Mouse (Mus musculus) MEL (cell line): ENCODE measurements at regions not wholly inside any gene's neighbourhood (a gene's known extent, or its start where the extent isn't known, plus 50 kb on each side); places are given as distances from the start of the nearest gene placed in this dataset.
"Not testable (repeated sequence)": the region's sequence is repeated elsewhere in the genome, so short reads cannot be mapped to it uniquely, and the experiment has no call there.

ENCODE experiments used
- DNase-seq: peaks from one replicate; pipeline ENCODE4 v3.0.0; 2011; ENCODE audit warnings: low read depth, low spot score
- H3K27ac ChIP-seq: 2 replicates; pipeline ENCODE4 v1.5.1; 2012; ENCODE audit warnings: low read depth, mild to moderate bottlenecking, control low read depth, low read length, moderate library complexity; ENCODE audit not compliant: control insufficient read depth
- H3K27me3 ChIP-seq, 2 experiments: fragments of 150-350 bp in 1 of 2; sonication (generic) in 1 of 2; 2 replicates each; pipeline ENCODE4 v1.6.1; 2012; ENCODE audit warnings: low read length in 2 of 2, mild to moderate bottlenecking in 2 of 2, improper control_type of control experiment in 1 of 2, moderate library complexity in 1 of 2; ENCODE audit not compliant: insufficient read depth in 2 of 2, control insufficient read depth in 1 of 2
- H3K36me3 ChIP-seq, 2 experiments: 2 replicates each; pipeline ENCODE4 v1.6.1; 2012 to 2014; ENCODE audit warnings: low read length in 2 of 2, improper control_type of control experiment in 1 of 2, inconsistent platforms in 1 of 2, mild to moderate bottlenecking in 1 of 2; ENCODE audit not compliant: insufficient read depth in 2 of 2, control insufficient read depth in 1 of 2
- H3K4me1 ChIP-seq, 2 experiments: fragments of 150-350 bp in 1 of 2; sonication (generic) in 1 of 2; 2 replicates each; pipeline ENCODE4 v1.6.1; 2012; ENCODE audit warnings: low read length in 2 of 2, improper control_type of control experiment in 1 of 2, mild to moderate bottlenecking in 1 of 2; ENCODE audit not compliant: insufficient read depth in 2 of 2, control insufficient read depth in 1 of 2
- H3K4me3 ChIP-seq, 2 experiments: fragments of 150-350 bp in 1 of 2; sonication (generic) in 1 of 2; 2 replicates each; pipeline ENCODE4 v1.5.1; 2012; ENCODE audit warnings: low read depth in 2 of 2, low read length in 2 of 2, mild to moderate bottlenecking in 2 of 2, moderate library complexity in 2 of 2, control low read depth in 1 of 2, improper control_type of control experiment in 1 of 2; ENCODE audit not compliant: control insufficient read depth in 1 of 2, insufficient read depth in 1 of 2
- H3K79me2 ChIP-seq: 2 replicates; pipeline ENCODE4 v1.6.1; 2012; ENCODE audit warnings: mild to moderate bottlenecking, low read length, moderate library complexity; ENCODE audit not compliant: control insufficient read depth, poor library complexity, insufficient read depth
- H3K9ac ChIP-seq: 2 replicates; pipeline ENCODE4 v1.6.1; 2012; ENCODE audit warnings: low read depth, mild to moderate bottlenecking, control low read depth, low read length, moderate library complexity; ENCODE audit not compliant: control insufficient read depth, poor library complexity, severe bottlenecking
- H3K9me3 ChIP-seq: fragments of 150-350 bp; sonication (generic); replicated peaks from 2 replicates; pipeline ENCODE4 v1.6.1; 2012; ENCODE audit warnings: mild to moderate bottlenecking, low read length, improper control_type of control experiment, moderate library complexity; ENCODE audit not compliant: insufficient read depth

DNA sequence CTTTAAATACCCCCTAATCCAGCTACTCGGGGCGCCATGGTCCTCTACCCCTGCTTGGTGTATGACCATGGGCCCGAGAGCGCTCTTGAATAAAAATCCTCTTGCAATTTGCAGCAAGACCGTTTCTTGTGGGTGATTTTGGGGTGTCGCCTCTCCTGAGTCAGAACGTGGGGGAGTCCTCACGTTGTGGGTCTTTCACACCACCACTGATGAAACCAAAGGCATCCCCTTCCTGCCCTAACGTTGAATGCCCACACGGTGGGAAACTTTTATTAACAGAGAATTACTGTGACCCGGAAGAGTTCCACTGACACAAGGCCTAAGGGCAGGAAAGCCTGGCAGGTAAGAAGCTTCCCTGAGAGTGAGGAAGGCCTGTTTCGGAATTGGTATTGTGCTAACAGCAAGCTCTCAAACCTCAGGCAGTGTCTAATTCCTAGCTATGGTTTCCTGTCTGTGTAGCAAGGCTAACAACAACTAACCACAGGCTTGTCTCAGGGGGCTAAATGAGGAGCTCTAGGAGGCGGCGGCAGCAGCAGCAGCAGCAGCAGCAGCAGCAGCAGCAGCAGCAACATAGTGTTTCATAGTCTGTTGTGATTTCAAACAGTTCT is 95.4 kb downstream of the Gm15319 start:
- not testable (repeated sequence) for DNase-seq

GRCm38 (mm10) chr8:20266776-20267175 is 96.2 kb downstream of the Gm15319 start:
- H3K9ac ChIP-seq, DNase-seq, H3K4me1 ChIP-seq, H3K79me2 ChIP-seq, H3K27ac ChIP-seq, H3K36me3 ChIP-seq, H3K27me3 ChIP-seq, H3K4me3 ChIP-seq, H3K9me3 ChIP-seq: not testable (repeated sequence)

More for the DNA sequence above, 95.4 kb downstream of the Gm15319 start:
- H3K4me3 ChIP-seq, H3K79me2 ChIP-seq, H3K4me1 ChIP-seq, H3K27ac ChIP-seq, H3K9ac ChIP-seq, H3K36me3 ChIP-seq, H3K9me3 ChIP-seq, H3K27me3 ChIP-seq: not testable (repeated sequence)

- H3K27ac ChIP-seq, H3K36me3 ChIP-seq, DNase-seq, H3K27me3 ChIP-seq, H3K4me1 ChIP-seq, H3K4me3 ChIP-seq, H3K9ac ChIP-seq, H3K9me3 ChIP-seq, H3K79me2 ChIP-seq: not testable (repeated sequence)
Observed at GRCm38 (mm10) chr8:20264612-20265011, 98.4 kb downstream of the Gm15319 start.

DNA sequence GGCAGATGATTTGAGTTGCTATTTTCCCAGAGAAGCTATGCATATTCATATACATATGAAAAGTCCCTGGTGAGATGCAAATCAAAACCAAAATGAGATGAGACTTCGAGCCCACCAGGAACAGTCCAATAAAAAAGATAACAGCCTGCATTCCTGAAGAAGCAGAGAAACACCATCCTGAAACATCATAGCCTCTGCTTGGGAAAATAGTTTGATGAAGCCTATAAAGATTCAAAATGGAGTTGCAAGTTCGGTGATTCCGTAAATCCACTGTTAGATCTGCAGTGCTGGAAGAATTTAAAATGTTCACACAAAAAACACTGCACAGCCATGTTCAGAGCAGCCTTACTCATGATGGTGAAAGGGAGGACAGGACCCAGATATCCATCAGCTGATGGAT is 98.9 kb downstream of the Gm15319 start:
- H3K27me3 ChIP-seq, H3K36me3 ChIP-seq, H3K9ac ChIP-seq, H3K27ac ChIP-seq, DNase-seq, H3K4me1 ChIP-seq, H3K79me2 ChIP-seq, H3K9me3 ChIP-seq, H3K4me3 ChIP-seq: not testable (repeated sequence)

GRCm38 (mm10) chr8:20262847-20263570 is 100.0 kb downstream of the Gm15319 start:
- H3K36me3 ChIP-seq, H3K27ac ChIP-seq, H3K27me3 ChIP-seq, H3K4me1 ChIP-seq, H3K4me3 ChIP-seq, H3K79me2 ChIP-seq, H3K9me3 ChIP-seq, DNase-seq, H3K9ac ChIP-seq: not testable (repeated sequence)

DNA sequence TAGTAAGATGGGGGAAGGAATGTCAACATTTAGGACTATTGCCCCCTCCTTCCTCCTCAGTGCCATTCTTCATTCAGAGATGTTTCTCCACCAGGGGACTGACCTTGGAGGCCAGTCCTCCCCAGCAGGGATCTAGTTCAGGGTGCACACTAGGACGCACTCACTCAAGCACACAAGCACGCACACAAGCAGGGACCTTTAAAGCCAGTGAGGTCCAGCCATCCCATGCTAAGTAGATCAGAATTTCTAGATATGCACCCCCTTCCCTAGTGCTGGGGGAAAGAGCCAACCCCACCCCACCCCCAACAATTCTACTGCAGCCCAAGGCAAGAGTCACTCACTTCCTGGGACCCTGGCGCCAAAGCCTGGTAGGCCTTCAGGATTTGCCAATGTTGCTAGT is 100.8 kb downstream of the Gm15319 start:
- not testable (repeated sequence) for H3K27me3 ChIP-seq, H3K4me3 ChIP-seq, H3K9ac ChIP-seq, H3K36me3 ChIP-seq, H3K27ac ChIP-seq, DNase-seq, H3K9me3 ChIP-seq, H3K4me1 ChIP-seq, H3K79me2 ChIP-seq

DNA sequence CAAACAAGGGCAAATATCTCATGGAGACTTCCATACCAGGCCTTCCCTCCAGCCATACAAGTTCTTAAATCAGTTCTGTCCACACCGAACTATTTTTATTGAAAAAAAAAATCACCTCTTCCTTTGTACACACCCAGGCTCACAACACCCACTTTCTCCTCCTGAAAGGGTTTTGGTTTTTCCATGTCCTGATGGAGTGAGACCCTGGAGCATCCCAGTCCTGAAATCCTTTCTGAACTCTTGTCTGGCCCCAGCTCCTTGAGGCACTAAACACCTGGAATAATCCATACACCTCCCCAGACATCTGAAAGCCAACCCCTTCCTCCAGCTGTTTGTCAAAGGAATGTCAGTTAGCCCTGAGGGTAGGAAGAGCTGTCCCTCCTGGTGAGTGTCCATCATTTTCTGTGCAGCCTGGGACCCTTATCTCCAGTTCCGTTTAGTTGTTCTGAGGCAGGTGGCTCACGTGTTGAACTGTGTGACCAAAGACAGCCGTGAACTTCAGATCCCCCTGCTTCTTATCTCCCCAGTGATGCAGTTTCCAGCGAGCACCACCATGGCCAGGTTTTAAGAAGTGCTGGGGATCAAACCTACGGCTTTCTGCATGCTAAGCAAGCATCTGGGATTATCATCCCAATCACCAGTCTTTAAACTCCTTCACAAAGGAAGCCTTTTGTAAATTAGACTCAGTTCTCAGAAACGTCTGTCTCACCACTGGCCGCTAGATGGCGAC is 101.4 kb downstream of the Gm15319 start:
- H3K27ac ChIP-seq, H3K27me3 ChIP-seq, H3K9ac ChIP-seq, H3K36me3 ChIP-seq, DNase-seq, H3K9me3 ChIP-seq, H3K4me1 ChIP-seq, H3K79me2 ChIP-seq, H3K4me3 ChIP-seq: not testable (repeated sequence)
